Mouse (Mus musculus) neural tube, embryonic 15.5 days (tissue): Measurements from ENCODE around the gene Atp10b. TPM values are rescaled to one million over a fixed set of nuclear protein-coding genes. Genes with fewer than 3 reads are reported as not detected.

Source experiments
- ATAC-seq: fragments of 200-750 bp; cut with Nextera tagmentation; 2 replicates; pipeline ENCODE4 v1.8.0; 2017; ENCODE audit warnings: mild to moderate bottlenecking, moderate TSS enrichment, moderate library complexity; ENCODE audit not compliant: low FRiP score
- H3K27ac ChIP-seq: fragments of 300-500 bp; sonication (generic); replicated peaks from 2 replicates; pipeline ENCODE4 v1.5.1; 2015; ENCODE audit warnings: mild to moderate bottlenecking, inconsistent platforms
- H3K27me3 ChIP-seq: fragments of 300-500 bp; sonication (generic); replicated peaks from 2 replicates; pipeline ENCODE4 v1.6.1; 2015; ENCODE audit warnings: inconsistent platforms
- H3K36me3 ChIP-seq: fragments of 300-500 bp; sonication (generic); 2 replicates; pipeline ENCODE4 v1.6.1; 2015; ENCODE audit warnings: inconsistent platforms
- H3K4me1 ChIP-seq: fragments of 300-500 bp; sonication (generic); 2 replicates; pipeline ENCODE4 v1.6.1; 2015; ENCODE audit warnings: inconsistent platforms
- H3K4me2 ChIP-seq: fragments of 300-500 bp; sonication (generic); 2 replicates; pipeline ENCODE4 v1.6.1; 2015; ENCODE audit warnings: inconsistent platforms, mild to moderate bottlenecking, moderate library complexity
- H3K4me3 ChIP-seq: fragments of 300-500 bp; sonication (generic); replicated peaks from 2 replicates; pipeline ENCODE4 v1.5.1; 2015; ENCODE audit warnings: mild to moderate bottlenecking, inconsistent platforms
- H3K9ac ChIP-seq: fragments of 300-500 bp; sonication (generic); replicated peaks from 2 replicates; pipeline ENCODE4 v1.6.1; 2015; ENCODE audit warnings: mild to moderate bottlenecking, inconsistent platforms
- H3K9me3 ChIP-seq: fragments of 300-500 bp; sonication (generic); replicated peaks from 2 replicates; pipeline ENCODE4 v1.6.1; 2016; ENCODE audit warnings: inconsistent platforms
- WGBS: fragments of 180-500 bp; shearing (Covaris S2); methylation state at CpG from one replicate; pipeline ENCODE4 v1.1.7; 2015; ENCODE audit warnings: mixed read lengths; 5-methylcytosine and 5-hydroxymethylcytosine counted together
- polyA plus RNA-seq: library from polyadenylated mRNA; unstranded; fragments of >200 nt; fragmentation: Nextera tagmentation; extraction: Ambion mirVana; gene quantifications from 2 replicates; pipeline ENCODE4 v1.2.1, GENCODE M21; 2015

Gene Atp10b
- polyA plus RNA-seq, 1 experiment from 2014 or later = 0.15 TPM

GRCm38 (mm10) chr11:43263548-43264218, 114.0 kb downstream of the Atp10b start:
- no peak; the same call in 1 of the 2 replicates for ATAC-seq
- Histone ChIP-seq H3K27ac (no peak overlapping the region), H3K36me3 (no peaks in the 10 kb centered on the region), H3K4me3 (no peak overlapping the region), H3K4me1 (no peaks in the 10 kb centered on the region), H3K9me3 (no peaks in the 10 kb centered on the region), H3K9ac (no peak overlapping the region), H3K4me2 (no peak overlapping the region), H3K27me3 (no peaks in the 10 kb centered on the region)
- WGBS = 49% methylated on average over 3 of the region's 3 CpGs

GRCm38 (mm10) chr11:43267505-43267904, 117.8 kb downstream of the Atp10b start:
- Histone ChIP-seq H3K4me2 (no peak overlapping the region), H3K36me3 (no peaks in the 10 kb centered on the region), H3K4me1 (peaks cover 14% of the 10 kb centered on the region), H3K9me3 (no peaks in the 10 kb centered on the region), H3K9ac (no peak overlapping the region), H3K27ac (no peak overlapping the region), H3K27me3 (no peaks in the 10 kb centered on the region), H3K4me3 (no peak overlapping the region)
- 78% methylated on average over 3 of the region's 3 CpGs for WGBS
- no peak for ATAC-seq

DNA sequence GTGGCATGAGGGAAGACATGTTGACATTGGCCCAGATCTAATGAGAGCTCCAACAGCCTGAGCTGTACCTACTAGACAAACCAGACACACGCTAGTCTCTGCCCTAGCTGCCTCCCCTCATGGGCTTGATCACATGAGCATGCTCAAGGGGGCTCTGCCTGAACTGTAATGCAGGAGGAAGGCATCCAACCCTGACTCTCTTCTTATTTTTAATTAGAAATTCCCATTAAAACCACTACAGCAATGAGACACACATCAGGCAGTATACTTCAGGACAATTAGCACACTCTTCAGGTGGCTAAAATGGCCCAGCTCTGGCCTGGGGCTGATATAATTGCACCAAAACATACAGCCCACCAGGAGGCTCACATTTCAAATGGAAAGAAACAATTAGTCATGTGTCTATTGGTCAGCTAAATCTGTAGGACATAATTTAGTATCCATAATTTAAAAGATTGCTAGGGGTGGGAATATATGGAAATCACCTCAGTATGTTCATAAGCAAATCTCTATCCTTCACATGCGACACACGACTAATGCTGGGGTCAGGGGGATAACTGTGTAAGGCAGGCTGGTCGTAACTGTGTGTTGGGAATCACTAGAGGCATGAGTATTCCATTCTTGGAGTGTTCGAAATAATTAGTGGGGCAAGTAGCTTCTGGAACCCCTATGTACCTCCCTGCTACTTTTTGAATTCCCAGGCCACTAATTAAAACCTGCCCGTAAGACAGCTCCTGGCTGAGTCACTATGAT, 120.0 kb downstream of the Atp10b start:
- ATAC-seq = peak; percentile 72
- Histone ChIP-seq H3K9me3 (no peaks in the 10 kb centered on the region), H3K27ac (0 out of 2 replicates have a peak overlapping the region, but pooled peaks have one; percentile 33), H3K4me3 (no peak overlapping the region), H3K36me3 (no peaks in the 10 kb centered on the region), H3K9ac (no peak overlapping the region), H3K27me3 (no peaks in the 10 kb centered on the region), H3K4me1 (peaks cover 14% of the 10 kb centered on the region), H3K4me2 (peak overlapping the region; percentile 38)
- WGBS = 39% methylated on average over 6 of the region's 6 CpGs

- H3K9me3 ChIP-seq = no peaks in the 10 kb centered on the region
- WGBS = 42% methylated on average over 10 of the region's 10 CpGs
- no peaks in the 10 kb centered on the region for H3K27me3 ChIP-seq
- H3K27ac ChIP-seq = 0 out of 2 replicates have a peak overlapping the region, but pooled peaks have one; percentile 33
- peak; percentile 50; the same call in 1 of the 2 replicates for ATAC-seq
- H3K4me1 ChIP-seq = peaks cover 14% of the 10 kb centered on the region
- H3K9ac ChIP-seq = no peak overlapping the region
- H3K4me2 ChIP-seq = peak overlapping the region; percentile 38
- no peaks in the 10 kb centered on the region for H3K36me3 ChIP-seq
- H3K4me3 ChIP-seq = no peak overlapping the region
Measured at GRCm38 (mm10) chr11:43270256-43270806, 120.7 kb downstream of the Atp10b start.

- Histone ChIP-seq H3K36me3 (no peaks in the 10 kb centered on the region), H3K4me1 (peaks cover 14% of the 10 kb centered on the region), H3K9ac (no peak overlapping the region), H3K9me3 (no peaks in the 10 kb centered on the region), H3K27me3 (no peaks in the 10 kb centered on the region), H3K27ac (no peak overlapping the region), H3K4me2 (no peak overlapping the region), H3K4me3 (no peak overlapping the region)
- ATAC-seq = no peak
Measured at GRCm38 (mm10) chr11:43273896-43274295, 124.2 kb downstream of the Atp10b start.

DNA sequence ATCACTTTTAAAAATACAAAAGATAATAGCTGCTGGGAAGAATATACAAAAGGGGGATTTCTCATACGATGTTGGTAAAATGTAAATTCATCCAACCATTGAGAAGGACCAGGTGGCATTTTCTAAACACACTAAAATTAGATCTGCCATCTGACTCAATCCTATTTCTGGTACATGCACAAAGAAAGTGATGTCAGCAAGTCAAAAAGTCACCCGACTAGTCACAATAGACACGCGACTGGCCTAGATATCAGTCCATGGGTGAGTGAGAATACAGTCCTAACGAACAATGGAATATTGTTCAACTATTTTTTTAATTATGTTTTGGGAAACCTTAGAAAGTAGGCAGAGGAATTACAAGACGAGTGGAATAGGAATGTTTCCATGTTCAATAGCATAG, 147.9 kb downstream of the Atp10b start:
- no peak overlapping the region for H3K9ac ChIP-seq
- 91% methylated on average over 6 of the region's 6 CpGs for WGBS
- H3K27ac ChIP-seq = no peak overlapping the region

GRCm38 (mm10) chr11:43311000-43311399, 161.3 kb downstream of the Atp10b start:
- H3K9ac ChIP-seq = no peak overlapping the region
- no peak for ATAC-seq
- H3K4me2 ChIP-seq = no peak overlapping the region
- H3K27me3 ChIP-seq = no peaks in the 10 kb centered on the region
- no peaks in the 10 kb centered on the region for H3K36me3 ChIP-seq
- H3K9me3 ChIP-seq = no peaks in the 10 kb centered on the region
- H3K27ac ChIP-seq = no peak overlapping the region
- H3K4me1 ChIP-seq = no peaks in the 10 kb centered on the region
- no peak overlapping the region for H3K4me3 ChIP-seq
- 57% methylated on average over 1 of the region's 1 CpGs for WGBS

More for the DNA sequence above, 147.9 kb downstream of the Atp10b start:
- Histone ChIP-seq H3K4me1 (no peaks in the 10 kb centered on the region), H3K4me3 (no peak overlapping the region), H3K9me3 (no peaks in the 10 kb centered on the region), H3K4me2 (no peak overlapping the region), H3K36me3 (no peaks in the 10 kb centered on the region), H3K27me3 (no peaks in the 10 kb centered on the region)
- ATAC-seq = no peak

Other genes with a start within 250 kb of the Atp10b start
- not detected in 2 replicates for gene Gm9972, start 114.1 kb upstream of the Atp10b start, polyA plus RNA-seq